Mouse (Mus musculus) hindbrain, embryonic 11.5 days (tissue): ENCODE results near the gene Tor1b. TPM values are rescaled to one million over a fixed set of nuclear protein-coding genes. Genes with fewer than 3 reads are reported as not detected.

Experiments
- ATAC-seq: fragments of 200-750 bp; cut with Nextera tagmentation; 2 replicates; pipeline ENCODE4 v1.8.0; 2017; ENCODE audit warnings: mild to moderate bottlenecking, moderate TSS enrichment, moderate library complexity; ENCODE audit not compliant: low FRiP score
- DNase-seq: peaks from one replicate; pipeline ENCODE4 v3.0.0-alpha.2; 2015; ENCODE audit warnings: low spot score
- H3K27ac ChIP-seq: fragments of 300-500 bp; sonication (generic); 2 replicates; pipeline ENCODE4 v1.5.1; 2014; ENCODE audit warnings: mild to moderate bottlenecking, low read depth, low read length
- H3K27me3 ChIP-seq: fragments of 300-500 bp; sonication (generic); 2 replicates; pipeline ENCODE4 v1.6.1; 2014; ENCODE audit warnings: mild to moderate bottlenecking, low read length, moderate library complexity, mixed read lengths; ENCODE audit not compliant: control insufficient read depth, insufficient read depth
- H3K36me3 ChIP-seq: fragments of 300-500 bp; sonication (generic); 2 replicates; pipeline ENCODE4 v1.6.1; 2014; ENCODE audit warnings: mild to moderate bottlenecking, low read length, moderate library complexity, mixed read lengths; ENCODE audit not compliant: control insufficient read depth, insufficient read depth
- H3K4me1 ChIP-seq: fragments of 300-500 bp; sonication (generic); replicated peaks from 2 replicates; pipeline ENCODE4 v1.6.1; 2014; ENCODE audit warnings: low read length, mixed read lengths; ENCODE audit not compliant: control insufficient read depth, insufficient read depth
- H3K4me2 ChIP-seq: fragments of 300-500 bp; sonication (generic); replicated peaks from 2 replicates; pipeline ENCODE4 v1.6.1; 2014; ENCODE audit warnings: mild to moderate bottlenecking, low read depth, low read length
- H3K4me3 ChIP-seq: fragments of 300-500 bp; sonication (generic); 2 replicates; pipeline ENCODE4 v1.5.1; 2014; ENCODE audit warnings: low read depth, low read length
- H3K9ac ChIP-seq: fragments of 300-500 bp; sonication (generic); 2 replicates; pipeline ENCODE4 v1.6.1; 2014; ENCODE audit warnings: low read depth, low read length
- H3K9me3 ChIP-seq: fragments of 300-500 bp; sonication (generic); 2 replicates; pipeline ENCODE4 v1.6.1; 2016; ENCODE audit warnings: low read length; ENCODE audit not compliant: control insufficient read depth
- WGBS: fragments of 180-500 bp; shearing (Covaris S2); extraction: QIAGEN DNeasy Blood & Tissue Kit; methylation state at CpG from one replicate; pipeline ENCODE4 v1.1.7; 2014; 5-methylcytosine and 5-hydroxymethylcytosine counted together
- polyA plus RNA-seq: library from polyadenylated mRNA; unstranded; fragments of >200 nt; fragmentation: Nextera tagmentation; extraction: Ambion mirVana; gene quantifications from 2 replicates; pipeline ENCODE4 v1.2.1, GENCODE M21; 2014

Gene Tor1b
- polyA plus RNA-seq, 1 experiment from 2014 or later, result 21.5 TPM

- Histone ChIP-seq H3K9me3 (no peaks in the 10 kb centered on the region), H3K36me3 (no peaks in the 10 kb centered on the region), H3K4me3 (no peak overlapping the region), H3K4me1 (peaks cover 3% of the 10 kb centered on the region; the same call in 1 of the 2 replicates), H3K9ac (no peak overlapping the region), H3K27ac (no peak overlapping the region), H3K4me2 (no peak overlapping the region), H3K27me3 (no peaks in the 10 kb centered on the region)
- ATAC-seq, result no peak
- peak; percentile 3 for DNase-seq
- 25% methylated on average over 16 of the region's 17 CpGs for WGBS
Measured at GRCm38 (mm10) chr2:30985111-30986020, 32.6 kb downstream of the Tor1b start.

- no peaks in the 10 kb centered on the region for H3K9me3 ChIP-seq
- no peaks in the 10 kb centered on the region for H3K36me3 ChIP-seq
- no peak overlapping the region for H3K4me3 ChIP-seq
- no peak overlapping the region for H3K4me2 ChIP-seq
- 89% methylated on average over 9 of the region's 9 CpGs for WGBS
- no peak overlapping the region for H3K9ac ChIP-seq
- no peaks in the 10 kb centered on the region for H3K4me1 ChIP-seq
- DNase-seq (no peak), ATAC-seq (no peak)
- H3K27me3 ChIP-seq, result no peaks in the 10 kb centered on the region; the same call in 1 of the 2 replicates
- no peak overlapping the region for H3K27ac ChIP-seq
Measured at GRCm38 (mm10) chr2:30990221-30990620, 37.5 kb downstream of the Tor1b start.

- 94% methylated on average over 4 of the region's 4 CpGs for WGBS
- Histone ChIP-seq H3K27ac (no peak overlapping the region), H3K4me2 (no peak overlapping the region), H3K36me3 (no peaks in the 10 kb centered on the region), H3K9me3 (no peaks in the 10 kb centered on the region), H3K4me1 (no peaks in the 10 kb centered on the region), H3K27me3 (no peaks in the 10 kb centered on the region; the same call in 1 of the 2 replicates), H3K9ac (no peak overlapping the region), H3K4me3 (no peak overlapping the region)
- ATAC-seq, result no peak
- no peak for DNase-seq
Measured at GRCm38 (mm10) chr2:30994853-30995252, 42.1 kb downstream of the Tor1b start.

GRCm38 (mm10) chr2:30995432-30995996 lies 42.8 kb downstream of the Tor1b start:
- Histone ChIP-seq H3K36me3 (no peaks in the 10 kb centered on the region), H3K27ac (no peak overlapping the region), H3K9me3 (no peaks in the 10 kb centered on the region), H3K4me3 (no peak overlapping the region), H3K4me1 (no peaks in the 10 kb centered on the region), H3K27me3 (no peaks in the 10 kb centered on the region; the same call in 1 of the 2 replicates), H3K9ac (no peak overlapping the region), H3K4me2 (no peak overlapping the region)
- 81% methylated on average over 11 of the region's 11 CpGs for WGBS
- ATAC-seq (no peak), DNase-seq (no peak)

- DNase-seq (peak; percentile 5), ATAC-seq (no peak)
- Histone ChIP-seq H3K36me3 (no peaks in the 10 kb centered on the region), H3K27me3 (no peaks in the 10 kb centered on the region; the same call in 1 of the 2 replicates), H3K4me1 (no peaks in the 10 kb centered on the region), H3K9ac (no peak overlapping the region), H3K27ac (0 out of 2 replicates have a peak overlapping the region, but pooled peaks have one; percentile 42), H3K4me2 (no peak overlapping the region), H3K4me3 (no peak overlapping the region), H3K9me3 (no peaks in the 10 kb centered on the region)
- 73% methylated on average over 7 of the region's 8 CpGs for WGBS
Measured at GRCm38 (mm10) chr2:30998443-30999260, 45.9 kb downstream of the Tor1b start.

- Histone ChIP-seq H3K27me3 (no peaks in the 10 kb centered on the region), H3K4me3 (no peak overlapping the region), H3K9ac (no peak overlapping the region), H3K36me3 (no peaks in the 10 kb centered on the region; the same call in 1 of the 2 replicates), H3K4me2 (no peak overlapping the region), H3K27ac (no peak overlapping the region), H3K9me3 (no peaks in the 10 kb centered on the region), H3K4me1 (no peaks in the 10 kb centered on the region)
- WGBS, result 91% methylated on average over 10 of the region's 10 CpGs
- DNase-seq, result no peak
- ATAC-seq, result no peak
Measured at GRCm38 (mm10) chr2:31002857-31003256, 50.1 kb downstream of the Tor1b start.

- Histone ChIP-seq H3K9me3 (no peaks in the 10 kb centered on the region), H3K27ac (no peak overlapping the region), H3K4me2 (no peak overlapping the region), H3K36me3 (no peaks in the 10 kb centered on the region; the same call in 1 of the 2 replicates), H3K9ac (no peak overlapping the region), H3K4me3 (no peak overlapping the region), H3K27me3 (no peaks in the 10 kb centered on the region), H3K4me1 (no peaks in the 10 kb centered on the region)
- no peak for ATAC-seq
- no peak for DNase-seq
- 81% methylated on average over 2 of the region's 2 CpGs for WGBS
Measured at GRCm38 (mm10) chr2:31005453-31005852, 52.7 kb downstream of the Tor1b start.

- H3K4me1 ChIP-seq, result no peaks in the 10 kb centered on the region
- no peak for DNase-seq
- H3K27ac ChIP-seq, result no peak overlapping the region
- no peak overlapping the region for H3K4me2 ChIP-seq
- H3K9ac ChIP-seq, result no peak overlapping the region
- H3K36me3 ChIP-seq, result no peaks in the 10 kb centered on the region; the same call in 1 of the 2 replicates
- ATAC-seq, result no peak
- H3K4me3 ChIP-seq, result no peak overlapping the region
- WGBS, result 89% methylated on average over 5 of the region's 5 CpGs
- H3K9me3 ChIP-seq, result no peaks in the 10 kb centered on the region
- no peaks in the 10 kb centered on the region for H3K27me3 ChIP-seq
Measured at GRCm38 (mm10) chr2:31006434-31006833, 53.7 kb downstream of the Tor1b start.
